18 mouse cellular contexts compared by ENCODE assay signal in the genomic region with DNA sequence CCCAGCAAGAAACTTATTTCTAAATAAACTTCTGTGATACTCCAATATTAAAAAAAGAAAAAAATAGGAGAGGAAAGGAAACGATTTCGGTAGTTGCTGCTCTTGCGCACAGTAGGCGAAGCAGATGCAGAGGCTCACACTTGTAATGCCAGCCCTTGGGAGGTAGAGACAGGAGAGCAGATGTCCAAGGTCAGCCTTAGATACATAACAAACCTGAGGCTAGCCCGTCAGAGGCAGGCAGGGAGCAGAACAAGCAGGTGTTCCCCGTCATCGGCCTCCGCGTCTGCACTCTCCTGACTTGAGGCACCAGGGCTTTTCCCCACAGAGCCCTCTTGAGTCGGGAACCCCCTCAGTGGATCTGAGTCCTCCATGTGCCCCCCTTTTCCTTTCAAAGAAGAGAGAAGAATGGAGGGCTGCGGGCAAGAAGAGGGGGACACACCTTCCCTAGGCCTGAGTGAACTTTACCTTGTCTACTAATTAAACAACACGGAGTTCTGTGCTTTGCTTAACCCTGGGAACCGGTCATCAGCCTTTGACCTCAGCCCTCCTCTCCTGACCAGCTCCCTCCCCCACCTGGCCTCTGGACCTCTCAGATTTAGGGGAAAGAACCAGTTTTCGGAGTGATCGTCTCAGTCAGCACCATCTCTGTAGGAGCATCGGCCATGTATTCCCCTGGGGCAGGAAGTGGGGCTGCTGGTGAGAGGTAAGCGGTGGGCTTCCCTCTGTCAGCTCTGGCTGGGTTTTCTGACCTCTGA. TPM values are rescaled to one million over a fixed set of nuclear protein-coding genes. Genes with fewer than 3 reads are reported as not detected.
A peak's percentile ranks its signal among the peaks of the same experiment; 100 is the strongest.
DNase-seq lines count a peak whose midpoint lies in the region; ATAC-seq and TF ChIP-seq lines count a peak whose summit lies in the region.
"Had no signal": no experiment of that assay in that cellular context is flagged by ENCODE, and none has a peak within 500 bp of the region (broad histone marks: within the 10 kb centered on the region; RNA-seq: fewer than 3 reads in every experiment).

No protein-coding gene starts in this region.

- H3K27me3 ChIP-seq in embryonic facial prominence, embryonic 12.5 days, result no peaks in the 10 kb centered on the region
- no peaks in the 10 kb centered on the region for H3K27me3 ChIP-seq in embryonic facial prominence, embryonic 10.5 days (replicated peaks; ENCODE audit: low read depth, poor library complexity, severe bottlenecking)
- no peaks in the 10 kb centered on the region for H3K27me3 ChIP-seq in liver, embryonic 11.5 days (replicated peaks; ENCODE audit: control insufficient read depth, insufficient read depth, low read length)
- no peaks in the 10 kb centered on the region for H3K27me3 ChIP-seq in liver, postnatal 0 days (ENCODE audit: insufficient read depth, low read length)
- H3K27me3 ChIP-seq: forebrain, embryonic 12.5 days; limb, embryonic 12.5 days; midbrain, embryonic 13.5 days had no signal

- no peak overlapping the region for H3K4me2 ChIP-seq in embryonic facial prominence, embryonic 12.5 days (replicated peaks)
- H3K4me2 ChIP-seq in liver, embryonic 11.5 days, result peak overlapping the region; percentile 43
- H3K4me2 ChIP-seq in liver, postnatal 0 days (ENCODE audit: low read depth, low read length), result peak overlapping the region; percentile 64
- H3K4me2 ChIP-seq: forebrain, embryonic 12.5 days; limb, embryonic 12.5 days; lung, embryonic 14.5 days; midbrain, embryonic 13.5 days had no signal

- TF ChIP-seq EP300 in liver, postnatal 0 days (IDR thresholded peaks at IDR 0.05; ENCODE audit: low read depth), result peak; percentile 73

- no peaks in the 10 kb centered on the region for H3K36me3 ChIP-seq in embryonic facial prominence, embryonic 12.5 days
- no peaks in the 10 kb centered on the region for H3K36me3 ChIP-seq in embryonic facial prominence, embryonic 10.5 days (replicated peaks)
- H3K36me3 ChIP-seq in liver, embryonic 11.5 days (ENCODE audit: control insufficient read depth, insufficient read depth, low read length), result peaks cover 2% of the 10 kb centered on the region; the same call in 1 of the 2 replicates
- H3K36me3 ChIP-seq in liver, postnatal 0 days (replicated peaks; ENCODE audit: insufficient read depth, low read length), result peaks cover 6% of the 10 kb centered on the region; the same call in 1 of the 2 replicates
- H3K36me3 ChIP-seq: forebrain, embryonic 12.5 days; heart, embryonic 10.5 days; hindbrain, embryonic 10.5 days; limb, embryonic 12.5 days; midbrain, embryonic 13.5 days had no signal

- WGBS in embryonic facial prominence, embryonic 12.5 days, result 75% methylated on average over 17 of the region's 17 CpGs
- WGBS in embryonic facial prominence, embryonic 10.5 days, result 81% methylated on average over 17 of the region's 17 CpGs
- 70% methylated on average over 17 of the region's 17 CpGs for WGBS in liver, embryonic 11.5 days
- 63% methylated on average over 17 of the region's 17 CpGs for WGBS in liver, postnatal 0 days (ENCODE audit: insufficient replicate concordance)

- ATAC-seq in embryonic facial prominence, embryonic 12.5 days (ENCODE audit: insufficient number of reproducible peaks, insufficient read depth, low FRiP score, low TSS enrichment), result 0 out of 2 replicates have a peak, but pooled peaks have one; percentile 22
- peak; percentile 60 for ATAC-seq in liver, embryonic 11.5 days (replicated peaks; ENCODE audit: low FRiP score)
- ATAC-seq in liver, postnatal 0 days, result peak; percentile 92
- ATAC-seq: intestine, postnatal 0 days; midbrain, embryonic 13.5 days had no signal

- H3K9ac ChIP-seq in embryonic facial prominence, embryonic 12.5 days, result no peak overlapping the region
- H3K9ac ChIP-seq in liver, embryonic 11.5 days (ENCODE audit: low read depth, low read length), result no peak overlapping the region
- peak overlapping the region; percentile 62 for H3K9ac ChIP-seq in liver, postnatal 0 days (replicated peaks)
- H3K9ac ChIP-seq: forebrain, embryonic 12.5 days; limb, embryonic 12.5 days; lung, embryonic 14.5 days; midbrain, embryonic 13.5 days had no signal

- no peak for TF ChIP-seq CTCF in liver, postnatal 0 days (IDR thresholded peaks at IDR 0.05; ENCODE audit: low read depth)

- no peak overlapping the region for H3K4me3 ChIP-seq in embryonic facial prominence, embryonic 12.5 days
- no peak overlapping the region for H3K4me3 ChIP-seq in embryonic facial prominence, embryonic 10.5 days
- peak overlapping the region; percentile 33 for H3K4me3 ChIP-seq in liver, embryonic 11.5 days (ENCODE audit: low read depth, low read length)
- peak overlapping the region; percentile 46 for H3K4me3 ChIP-seq in liver, postnatal 0 days (ENCODE audit: low read depth, low read length)
- H3K4me3 ChIP-seq: forebrain, embryonic 12.5 days; heart, embryonic 10.5 days; hindbrain, embryonic 10.5 days; layer of hippocampus, adult 2 months; limb, embryonic 12.5 days; megakaryocyte, embryonic 14.5 days; midbrain, embryonic 13.5 days had no signal

- no peaks in the 10 kb centered on the region for H3K9me3 ChIP-seq in embryonic facial prominence, embryonic 12.5 days
- H3K9me3 ChIP-seq in embryonic facial prominence, embryonic 10.5 days, result no peaks in the 10 kb centered on the region
- no peaks in the 10 kb centered on the region for H3K9me3 ChIP-seq in liver, embryonic 11.5 days (ENCODE audit: control insufficient read depth, low read length)
- H3K9me3 ChIP-seq in liver, postnatal 0 days (ENCODE audit: low read length), result no peaks in the 10 kb centered on the region
- H3K9me3 ChIP-seq: forebrain, embryonic 12.5 days; heart, embryonic 10.5 days; hindbrain, embryonic 10.5 days; limb, embryonic 12.5 days; megakaryocyte, embryonic 14.5 days; midbrain, embryonic 13.5 days had no signal

- H3K27ac ChIP-seq in embryonic facial prominence, embryonic 12.5 days, result no peak overlapping the region
- no peak overlapping the region for H3K27ac ChIP-seq in embryonic facial prominence, embryonic 10.5 days (replicated peaks)
- H3K27ac ChIP-seq in liver, embryonic 11.5 days (ENCODE audit: low read depth, low read length), result peak overlapping the region; percentile 30
- peak overlapping the region; percentile 94 for H3K27ac ChIP-seq in liver, postnatal 0 days (ENCODE audit: low read depth)
- H3K27ac ChIP-seq: forebrain, embryonic 12.5 days; heart, embryonic 10.5 days; hindbrain, embryonic 10.5 days; layer of hippocampus, adult 2 months; limb, embryonic 12.5 days; midbrain, embryonic 13.5 days had no signal

- DNase-seq in embryonic facial prominence, embryonic 10.5 days (ENCODE audit: low spot score), result no peak
- DNase-seq in kidney, adult 9 months, result peak; percentile 63
- no peak for DNase-seq in kidney, postnatal 4 days
- peak; percentile 31 for DNase-seq in liver, embryonic 11.5 days (ENCODE audit: low spot score)
- peak; percentile 71 for DNase-seq in liver, postnatal 0 days
- DNase-seq in embryo, embryonic 10.5 days (ENCODE audit: low spot score), result no peak
- DNase-seq in adrenal gland, postnatal 25 days, result no peak
- DNase-seq: cerebellum, adult 9-10 months; lung, embryonic 14.5 days had no signal

- H3K4me1 ChIP-seq in embryonic facial prominence, embryonic 12.5 days, result no peaks in the 10 kb centered on the region
- H3K4me1 ChIP-seq in embryonic facial prominence, embryonic 10.5 days, result peaks cover 8% of the 10 kb centered on the region
- no peaks in the 10 kb centered on the region for H3K4me1 ChIP-seq in liver, embryonic 11.5 days (replicated peaks; ENCODE audit: control insufficient read depth, insufficient read depth, low read length)
- H3K4me1 ChIP-seq in liver, postnatal 0 days (ENCODE audit: insufficient read depth), result peaks cover 9% of the 10 kb centered on the region
- H3K4me1 ChIP-seq: forebrain, embryonic 12.5 days; heart, embryonic 10.5 days; hindbrain, embryonic 10.5 days; limb, embryonic 12.5 days; midbrain, embryonic 13.5 days had no signal

RNA-seq across cellular contexts. Expression of gene Serpinc1, which starts 8.7 kb away (rescaled TPM):
- polyA plus RNA-seq in embryonic facial prominence, embryonic 12.5 days (2016; fragmentation: Nextera tagmentation; extraction: Ambion mirVana), result 2.9 TPM in 2 replicates
- polyA plus RNA-seq in embryonic facial prominence, embryonic 10.5 days (2016; fragmentation: Nextera tagmentation; extraction: Ambion mirVana), result 2.3 and 2.5 TPM in 2 replicates
- 209 and 215 TPM in 2 replicates for polyA plus RNA-seq in liver, embryonic 11.5 days (2014; fragmentation: Nextera tagmentation; extraction: Ambion mirVana)
- 3,100 and 3,165 TPM in 2 replicates for polyA plus RNA-seq in liver, postnatal 0 days (2015; fragmentation: Nextera tagmentation; extraction: Ambion mirVana)
- 1.2 and 32.6 TPM in 2 replicates for total RNA-seq in adrenal gland, postnatal 25 days (2021)

RNA-seq across cellular contexts. Expression of gene Zbtb37, which starts 47.6 kb away (rescaled TPM):
- polyA plus RNA-seq in embryonic facial prominence, embryonic 12.5 days (2016; fragmentation: Nextera tagmentation; extraction: Ambion mirVana), result 8.9 and 9.4 TPM in 2 replicates
- 5.7 TPM in 2 replicates for polyA plus RNA-seq in embryonic facial prominence, embryonic 10.5 days (2016; fragmentation: Nextera tagmentation; extraction: Ambion mirVana)
- 3.4 and 4.8 TPM in 2 replicates for polyA plus RNA-seq in liver, embryonic 11.5 days (2014; fragmentation: Nextera tagmentation; extraction: Ambion mirVana)
- 2.0 and 2.3 TPM in 2 replicates for polyA plus RNA-seq in liver, postnatal 0 days (2015; fragmentation: Nextera tagmentation; extraction: Ambion mirVana)
- total RNA-seq in adrenal gland, postnatal 25 days (2021), result 13.8 and 27.0 TPM in 2 replicates

Comparison
In these comparisons a context has a peak if more than half of its experiments do, and no peak if none do; other contexts are left out.
1. DNase-seq: peak in kidney, adult 9 months (single experiment), liver, embryonic 11.5 days (single experiment) and liver, postnatal 0 days (single experiment); none in embryonic facial prominence, embryonic 10.5 days (single experiment), kidney, postnatal 4 days (0 of 2), embryo, embryonic 10.5 days (single experiment) and adrenal gland, postnatal 25 days (single experiment).
2. ATAC-seq: peak in every context shown above with its lines; median percentile 92 in liver, postnatal 0 days; 60 in liver, embryonic 11.5 days; 22 in embryonic facial prominence, embryonic 12.5 days.
3. H3K27ac ChIP-seq: peak in liver, embryonic 11.5 days (single experiment) and liver, postnatal 0 days (single experiment); none in embryonic facial prominence, embryonic 12.5 days (single experiment) and embryonic facial prominence, embryonic 10.5 days (single experiment).
4. H3K4me3 ChIP-seq: peak in liver, embryonic 11.5 days (single experiment) and liver, postnatal 0 days (single experiment); none in embryonic facial prominence, embryonic 12.5 days (single experiment) and embryonic facial prominence, embryonic 10.5 days (single experiment).
5. RNA of gene Serpinc1, which starts 8.7 kb away (polyA plus RNA-seq): 3,100 to 3,165 TPM in liver, postnatal 0 days and 209 to 215 TPM in liver, embryonic 11.5 days; 2.9 TPM in embryonic facial prominence, embryonic 12.5 days and 2.3 to 2.5 TPM in embryonic facial prominence, embryonic 10.5 days; every median in the first group is over 10 times any median in the second.